Mouse (Mus musculus): ENCODE data around the gene Tmem41b. TPM values are rescaled to one million over a fixed set of nuclear protein-coding genes. Genes with fewer than 3 reads are reported as not detected.

Gene Tmem41b
- polyA plus RNA-seq, 1 experiment from 2014 or later, result 151 TPM

GRCm38 (mm10) chr7:110005976-110006375 lies 19.2 kb upstream of the Tmem41b start:
- Histone ChIP-seq H3K36me3 (ENCODE audit: control insufficient read depth, insufficient read depth) (no peaks in the 10 kb centered on the region), H3K9me3 (ENCODE audit: control insufficient read depth) (no peaks in the 10 kb centered on the region), H3K4me2 (replicated peaks; ENCODE audit: low read depth) (no peak overlapping the region), H3K27ac (ENCODE audit: low read depth, low read length) (no peak overlapping the region), H3K4me1 (replicated peaks; ENCODE audit: control insufficient read depth, insufficient read depth, low read length) (no peaks in the 10 kb centered on the region), H3K4me3 (ENCODE audit: low read depth, low read length) (no peak overlapping the region), H3K9ac (ENCODE audit: low read depth, low read length) (no peak overlapping the region), H3K27me3 (replicated peaks; ENCODE audit: control insufficient read depth, insufficient read depth, low read length) (no peaks in the 10 kb centered on the region)
- no peak for TF ChIP-seq CTCF (IDR thresholded peaks at IDR 0.05; ENCODE audit: low read depth)
- no peak for ATAC-seq

DNA sequence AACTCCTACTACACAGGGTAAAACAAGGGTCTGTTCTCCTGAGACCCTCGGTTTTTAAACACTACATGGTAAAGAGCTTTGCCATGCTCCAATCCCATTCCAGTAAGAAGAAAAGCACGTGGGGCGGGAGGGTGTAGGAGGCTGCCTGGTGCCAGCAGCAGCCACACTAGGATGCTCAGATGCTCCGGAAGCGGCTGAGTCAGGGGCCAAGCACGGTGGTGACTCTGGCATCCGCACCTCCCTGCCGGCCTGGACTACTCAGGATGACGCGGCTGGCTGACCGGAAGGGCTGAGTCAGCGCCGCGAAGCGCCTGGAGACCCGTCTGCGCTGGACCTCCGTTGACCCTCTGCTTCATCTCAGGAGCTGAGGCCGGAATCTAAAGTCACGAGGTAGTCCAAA lies 16.2 kb upstream of the Tmem41b start:
- no peak for TF ChIP-seq CTCF (IDR thresholded peaks at IDR 0.05; ENCODE audit: low read depth)
- peak; percentile 65 for ATAC-seq
- Histone ChIP-seq H3K36me3 (ENCODE audit: control insufficient read depth, insufficient read depth) (no peaks in the 10 kb centered on the region), H3K27me3 (replicated peaks; ENCODE audit: control insufficient read depth, insufficient read depth, low read length) (no peaks in the 10 kb centered on the region), H3K4me1 (replicated peaks; ENCODE audit: control insufficient read depth, insufficient read depth, low read length) (no peaks in the 10 kb centered on the region), H3K4me3 (ENCODE audit: low read depth, low read length) (no peak overlapping the region), H3K9ac (ENCODE audit: low read depth, low read length) (no peak overlapping the region), H3K27ac (ENCODE audit: low read depth, low read length) (no peak overlapping the region), H3K4me2 (replicated peaks; ENCODE audit: low read depth) (peak overlapping the region; percentile 21), H3K9me3 (ENCODE audit: control insufficient read depth) (no peaks in the 10 kb centered on the region)
- 23% methylated on average over 20 of the region's 20 CpGs for WGBS

DNA sequence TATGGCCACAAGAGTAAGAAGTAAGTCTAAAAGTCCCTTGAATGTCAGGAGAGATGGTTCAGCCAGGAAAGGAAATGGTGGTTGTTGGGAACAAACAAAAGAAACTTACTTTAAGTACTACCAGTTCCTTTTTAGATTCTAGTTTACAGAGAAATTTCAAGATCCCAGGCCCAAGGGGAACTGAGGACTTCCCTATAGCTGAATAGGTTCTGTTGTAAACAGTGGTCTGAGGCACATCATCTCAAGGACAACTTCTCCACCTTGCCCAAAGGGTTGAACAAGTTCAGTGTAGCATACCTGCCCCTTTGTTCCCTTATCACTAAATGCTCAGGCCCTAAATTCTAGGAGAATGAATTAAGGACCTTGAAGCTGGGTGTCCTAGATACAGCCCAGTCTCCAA lies 15.4 kb upstream of the Tmem41b start:
- TF ChIP-seq CTCF (IDR thresholded peaks at IDR 0.05; ENCODE audit: low read depth), result no peak
- no peaks in the 10 kb centered on the region for H3K27me3 ChIP-seq (replicated peaks; ENCODE audit: control insufficient read depth, insufficient read depth, low read length)
- no peak for ATAC-seq
- H3K36me3 ChIP-seq (ENCODE audit: control insufficient read depth, insufficient read depth), result no peaks in the 10 kb centered on the region
- H3K4me2 ChIP-seq (replicated peaks; ENCODE audit: low read depth), result no peak overlapping the region
- no peaks in the 10 kb centered on the region for H3K4me1 ChIP-seq (replicated peaks; ENCODE audit: control insufficient read depth, insufficient read depth, low read length)
- H3K9me3 ChIP-seq (ENCODE audit: control insufficient read depth), result no peaks in the 10 kb centered on the region
- H3K4me3 ChIP-seq (ENCODE audit: low read depth, low read length), result no peak overlapping the region
- H3K9ac ChIP-seq (ENCODE audit: low read depth, low read length), result no peak overlapping the region
- H3K27ac ChIP-seq (ENCODE audit: low read depth, low read length), result no peak overlapping the region

GRCm38 (mm10) chr7:109998388-109998787 lies 11.7 kb upstream of the Tmem41b start:
- Histone ChIP-seq H3K9ac (ENCODE audit: low read depth, low read length) (no peak overlapping the region), H3K27ac (ENCODE audit: low read depth, low read length) (no peak overlapping the region), H3K4me1 (replicated peaks; ENCODE audit: control insufficient read depth, insufficient read depth, low read length) (no peaks in the 10 kb centered on the region), H3K4me3 (ENCODE audit: low read depth, low read length) (no peak overlapping the region), H3K27me3 (replicated peaks; ENCODE audit: control insufficient read depth, insufficient read depth, low read length) (no peaks in the 10 kb centered on the region), H3K9me3 (ENCODE audit: control insufficient read depth) (no peaks in the 10 kb centered on the region), H3K4me2 (replicated peaks; ENCODE audit: low read depth) (no peak overlapping the region), H3K36me3 (ENCODE audit: control insufficient read depth, insufficient read depth) (no peaks in the 10 kb centered on the region)
- no peak for TF ChIP-seq CTCF (IDR thresholded peaks at IDR 0.05; ENCODE audit: low read depth)
- WGBS, result 48% methylated on average over 4 of the region's 4 CpGs
- ATAC-seq, result no peak

GRCm38 (mm10) chr7:109993157-109993959 lies 6.6 kb upstream of the Tmem41b start:
- 41% methylated on average over 2 of the region's 2 CpGs for WGBS
- Histone ChIP-seq H3K36me3 (ENCODE audit: control insufficient read depth, insufficient read depth) (no peaks in the 10 kb centered on the region), H3K27me3 (replicated peaks; ENCODE audit: control insufficient read depth, insufficient read depth, low read length) (no peaks in the 10 kb centered on the region), H3K4me3 (ENCODE audit: low read depth, low read length) (no peak overlapping the region), H3K27ac (ENCODE audit: low read depth, low read length) (no peak overlapping the region), H3K4me1 (replicated peaks; ENCODE audit: control insufficient read depth, insufficient read depth, low read length) (no peaks in the 10 kb centered on the region), H3K9ac (ENCODE audit: low read depth, low read length) (no peak overlapping the region), H3K4me2 (replicated peaks; ENCODE audit: low read depth) (no peak overlapping the region), H3K9me3 (ENCODE audit: control insufficient read depth) (no peaks in the 10 kb centered on the region)
- TF ChIP-seq CTCF (IDR thresholded peaks at IDR 0.05; ENCODE audit: low read depth), result no peak
- peak; percentile 48 for ATAC-seq

- 76% methylated on average over 1 of the region's 1 CpGs for WGBS
- Histone ChIP-seq H3K27ac (ENCODE audit: low read depth, low read length) (no peak overlapping the region), H3K4me3 (ENCODE audit: low read depth, low read length) (no peak overlapping the region), H3K27me3 (replicated peaks; ENCODE audit: control insufficient read depth, insufficient read depth, low read length) (no peaks in the 10 kb centered on the region), H3K36me3 (ENCODE audit: control insufficient read depth, insufficient read depth) (no peaks in the 10 kb centered on the region), H3K9ac (ENCODE audit: low read depth, low read length) (no peak overlapping the region), H3K4me1 (replicated peaks; ENCODE audit: control insufficient read depth, insufficient read depth, low read length) (no peaks in the 10 kb centered on the region), H3K4me2 (replicated peaks; ENCODE audit: low read depth) (no peak overlapping the region), H3K9me3 (ENCODE audit: control insufficient read depth) (no peaks in the 10 kb centered on the region)
- no peak for ATAC-seq
- no peak for TF ChIP-seq CTCF (IDR thresholded peaks at IDR 0.05; ENCODE audit: low read depth)
Observed at GRCm38 (mm10) chr7:109991286-109991685, 4.6 kb upstream of the Tmem41b start.

Data from intestine, postnatal 0 days (tissue).